Mouse (Mus musculus) embryonic fibroblast, embryonic 13.5 days (primary cell): ENCODE results near the gene Ncapd2. TPM values are rescaled to one million over a fixed set of nuclear protein-coding genes. Genes with fewer than 3 reads are reported as not detected.

ENCODE experiments used
- H3K27ac ChIP-seq: 2 replicates; pipeline ENCODE4 v1.5.1; 2012; ENCODE audit warnings: low read length, control low read depth, inconsistent platforms; ENCODE audit not compliant: insufficient read depth
- H3K4me1 ChIP-seq: 2 replicates; pipeline ENCODE4 v1.6.1; 2011; ENCODE audit warnings: low read length; ENCODE audit not compliant: control insufficient read depth, insufficient read depth
- H3K4me3 ChIP-seq: 2 replicates; pipeline ENCODE4 v1.5.1; 2011; ENCODE audit warnings: mild to moderate bottlenecking, control low read depth, low read length; ENCODE audit not compliant: insufficient read depth
- CTCF ChIP-seq: IDR thresholded peaks from 2 replicates; pipeline ENCODE4 v1.5.1; 2011; ENCODE audit warnings: mild to moderate bottlenecking, control low read depth, low read length, moderate library complexity, borderline replicate concordance; ENCODE audit not compliant: insufficient read depth
- POLR2A ChIP-seq: IDR thresholded peaks from 2 replicates; pipeline ENCODE4 v1.6.1; 2011; ENCODE audit warnings: low read depth, mild to moderate bottlenecking, control low read depth, low read length, moderate library complexity
- polyA plus RNA-seq: library from polyadenylated mRNA; stranded (reverse); fragments of >200 nt; gene quantifications from 2 replicates; pipeline ENCODE4 v1.2.4, GENCODE M21; 2011; ENCODE audit warnings: low read depth; ENCODE audit not compliant: missing spikeins, insufficient read length

The Ncapd2 gene
- polyA plus RNA-seq, 1 experiment = 137 TPM

DNA sequence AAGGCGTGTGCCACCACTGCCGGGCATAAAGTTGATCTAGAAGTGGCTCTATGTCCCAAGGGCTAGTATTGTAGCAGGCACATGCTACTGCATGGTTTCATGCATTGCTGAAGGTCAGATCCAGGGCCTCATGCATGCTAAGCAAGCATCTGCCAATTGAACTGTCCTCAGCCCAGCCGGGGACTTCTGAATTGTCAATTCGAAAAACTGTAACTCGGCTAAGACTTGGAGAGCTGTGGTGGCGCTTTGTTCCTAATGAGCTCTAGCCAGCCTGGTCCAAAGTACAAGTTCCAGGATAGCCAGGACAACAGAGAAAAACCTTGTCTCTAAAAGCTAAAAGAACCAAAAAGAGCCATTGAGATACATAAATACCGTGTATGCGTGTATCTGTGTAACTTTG is 72.1 kb downstream of the Ncapd2 start:
- no peaks in the 10 kb centered on the region for H3K4me1 ChIP-seq
- H3K27ac ChIP-seq = no peak overlapping the region
- H3K4me3 ChIP-seq = no peak overlapping the region
- TF ChIP-seq POLR2A (no peak), CTCF (no peak)

Other genes with a start within 250 kb of the Ncapd2 start
- 77.4 and 94.3 TPM in 2 replicates for gene Cops7a, start 226.2 kb downstream of the Ncapd2 start, polyA plus RNA-seq
- 1.9 TPM in 1 of 2 replicates, not detected in the other for gene Pianp, start 195.0 kb downstream of the Ncapd2 start, polyA plus RNA-seq
- gene Zfp384, start 182.6 kb downstream of the Ncapd2 start, polyA plus RNA-seq = 46.3 and 63.5 TPM in 2 replicates
- gene Ing4, start 151.9 kb downstream of the Ncapd2 start, polyA plus RNA-seq = 48.3 and 52.2 TPM in 2 replicates
- gene Acrbp, start 142.0 kb downstream of the Ncapd2 start, polyA plus RNA-seq = 2.5 and 5.4 TPM in 2 replicates
- not detected in 2 replicates for gene Lpar5, start 123.8 kb downstream of the Ncapd2 start, polyA plus RNA-seq
- 156 and 178 TPM in 2 replicates for gene Chd4, start 95.7 kb downstream of the Ncapd2 start, polyA plus RNA-seq
- 35.9 and 41.6 TPM in 2 replicates for gene Nop2, start 59.8 kb downstream of the Ncapd2 start, polyA plus RNA-seq
- gene Iffo1, start 46.5 kb downstream of the Ncapd2 start, polyA plus RNA-seq = 10.4 and 12.0 TPM in 2 replicates
- 571 and 859 TPM in 2 replicates for gene Gapdh, start 25.2 kb downstream of the Ncapd2 start, polyA plus RNA-seq
- gene Mrpl51, start 100 bp upstream of the Ncapd2 start, polyA plus RNA-seq = 76.2 and 76.9 TPM in 2 replicates
- gene Vamp1, start 23.9 kb upstream of the Ncapd2 start, polyA plus RNA-seq = 4.2 and 4.3 TPM in 2 replicates
- gene Tapbpl, start 40.2 kb upstream of the Ncapd2 start, polyA plus RNA-seq = 5.7 and 6.3 TPM in 2 replicates
- not detected in 2 replicates for gene Cd27, start 45.3 kb upstream of the Ncapd2 start, polyA plus RNA-seq
- gene Tuba3a, start 94.3 kb upstream of the Ncapd2 start, polyA plus RNA-seq = not detected in 2 replicates
- gene Ltbr, start 122.2 kb upstream of the Ncapd2 start, polyA plus RNA-seq = 67.1 and 77.6 TPM in 2 replicates
- gene Scnn1a, start 129.0 kb upstream of the Ncapd2 start, polyA plus RNA-seq = 0.48 and 0.70 TPM in 2 replicates
- 126 and 140 TPM in 2 replicates for gene Tnfrsf1a, start 157.7 kb upstream of the Ncapd2 start, polyA plus RNA-seq
- 0.15 TPM in 1 of 2 replicates, not detected in the other for gene Plekhg6, start 189.1 kb upstream of the Ncapd2 start, polyA plus RNA-seq